In genomic region chr4:118359896-118360720, GRCm38 (mm10) we compare ENCODE assay signal across 8 mouse cellular contexts. TPM values are rescaled to one million over a fixed set of nuclear protein-coding genes. Genes with fewer than 3 reads are reported as not detected.
DNase-seq lines count a peak whose midpoint lies in the region; ATAC-seq lines count a peak whose summit lies in the region.

No protein-coding gene starts in this region.

- peak overlapping the region; percentile 61 for H3K4me3 ChIP-seq in hindbrain, embryonic 13.5 days

- H3K4me1 ChIP-seq in hindbrain, embryonic 13.5 days (replicated peaks), result peaks cover 18% of the 10 kb centered on the region

- H3K9me3 ChIP-seq in hindbrain, embryonic 13.5 days, result no peaks in the 10 kb centered on the region

- DNase-seq in ZHBTc4 (ENCODE audit: low read depth, low spot score), result peak; percentile 71
- DNase-seq in cerebellum, postnatal 14 days, result peak; percentile 84 to 87
- peak; percentile 56 to 67 for DNase-seq in frontal cortex, postnatal 36 days (ENCODE audit: low spot score in 2 of 2)
- DNase-seq in left cerebral cortex, adult 18-20 months (ENCODE audit: low spot score in 2 of 2), result peak; percentile 45 to 63
- peak; percentile 82 to 85 for DNase-seq in lung, postnatal 4 days
- peak; percentile 79 for DNase-seq in retina, postnatal 1 day
- peak; percentile 85 for DNase-seq in thymus, postnatal 4 days

- peak; percentile 87 for ATAC-seq in hindbrain, embryonic 13.5 days (ENCODE audit: low FRiP score)

- peak overlapping the region; percentile 88 for H3K9ac ChIP-seq in hindbrain, embryonic 13.5 days

- peak overlapping the region; percentile 93 for H3K4me2 ChIP-seq in hindbrain, embryonic 13.5 days

- H3K27me3 ChIP-seq in hindbrain, embryonic 13.5 days, result no peaks in the 10 kb centered on the region

- under 1% methylated on average over 54 of the region's 54 CpGs for WGBS in hindbrain, embryonic 13.5 days

- peak overlapping the region; percentile 93 for H3K27ac ChIP-seq in hindbrain, embryonic 13.5 days

- peaks cover 39% of the 10 kb centered on the region for H3K36me3 ChIP-seq in hindbrain, embryonic 13.5 days

RNA-seq across cellular contexts. Expression of gene Szt2, which starts 49.0 kb away (rescaled TPM):
- 10.6 and 10.9 TPM in 2 replicates for polyA plus RNA-seq in hindbrain, embryonic 13.5 days (2015; fragmentation: Nextera tagmentation; extraction: Ambion mirVana)
- total RNA-seq in left cerebral cortex, adult 18-20 months (2021), result 10 to 100 TPM; 30.0 to 33.1 TPM

RNA-seq across cellular contexts. Expression of gene Med8, which starts 49.0 kb away (rescaled TPM):
- polyA plus RNA-seq in hindbrain, embryonic 13.5 days (2015; fragmentation: Nextera tagmentation; extraction: Ambion mirVana), result 118 and 124 TPM in 2 replicates
- 10 to 100 TPM; 53.8 to 60.7 TPM for total RNA-seq in left cerebral cortex, adult 18-20 months (2021)

Comparison
In these comparisons a context has a peak if more than half of its experiments do, and no peak if none do; other contexts are left out.
1. Peak in every context shown above with its lines: DNase-seq, ATAC-seq, H3K4me3 ChIP-seq and H3K27ac ChIP-seq.